ENCODE assay signal across 16 mouse cellular contexts in the genomic region with DNA sequence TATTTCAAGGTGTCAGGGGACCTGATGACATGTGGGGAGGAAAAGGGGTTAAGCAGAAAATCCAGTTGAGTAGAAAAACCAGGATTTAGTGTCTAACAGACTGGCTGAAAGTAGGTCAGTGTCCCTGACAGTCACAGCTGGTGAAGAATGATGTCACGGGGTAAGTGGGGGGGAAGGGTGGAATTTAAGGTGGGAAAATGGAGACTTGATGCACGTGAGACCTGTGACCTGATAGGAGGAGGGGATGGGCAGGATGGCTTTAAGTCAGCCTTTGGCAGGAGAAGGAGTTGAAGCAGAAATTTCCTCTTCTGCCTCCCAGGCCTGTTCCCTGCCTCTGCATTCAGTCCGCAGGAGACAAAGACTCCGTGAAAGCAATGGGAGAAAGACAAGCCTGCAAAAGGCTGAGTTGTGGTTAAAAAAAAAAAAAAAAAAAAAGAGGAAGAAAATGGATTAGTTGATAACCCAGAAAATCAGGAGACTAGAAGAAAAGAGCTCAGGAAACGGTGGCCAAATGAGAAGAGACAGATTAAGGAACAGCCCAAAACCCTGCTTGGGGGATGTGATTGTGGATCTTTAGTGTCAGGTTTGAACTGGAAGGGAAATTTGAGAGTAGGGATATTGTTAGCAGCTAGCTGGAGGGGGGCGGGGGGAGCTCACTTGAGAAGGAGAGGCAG. TPM values are rescaled to one million over a fixed set of nuclear protein-coding genes. Genes with fewer than 3 reads are reported as not detected.
DNase-seq lines count a peak whose midpoint lies in the region; ATAC-seq and TF ChIP-seq lines count a peak whose summit lies in the region.
"Had no signal": no experiment of that assay in that cellular context is flagged by ENCODE, and none has a peak within 500 bp of the region (broad histone marks: within the 10 kb centered on the region; RNA-seq: fewer than 3 reads in every experiment).

No protein-coding gene starts in this region.

- peak overlapping the region; percentile 89 for H3K27ac ChIP-seq in forebrain, embryonic 13.5 days
- no peak overlapping the region for H3K27ac ChIP-seq in forebrain, embryonic 11.5 days (ENCODE audit: low read depth, low read length)
- H3K27ac ChIP-seq in hindbrain, embryonic 16.5 days (ENCODE audit: low read depth, low read length), result peak overlapping the region; percentile 49
- H3K27ac ChIP-seq in midbrain, postnatal 0 days (ENCODE audit: low read depth, low read length), result peak overlapping the region; percentile 1; the same call in 1 of the 2 replicates
- H3K27ac ChIP-seq in kidney, embryonic 14.5 days (ENCODE audit: low read depth, low read length), result no peak overlapping the region
- H3K27ac ChIP-seq: stomach, postnatal 0 days had no signal

- no peak overlapping the region for H3K9ac ChIP-seq in forebrain, embryonic 13.5 days
- no peak overlapping the region; the same call in 1 of the 2 replicates for H3K9ac ChIP-seq in forebrain, embryonic 11.5 days (ENCODE audit: low read length)
- H3K9ac ChIP-seq in hindbrain, embryonic 16.5 days (ENCODE audit: low read depth, low read length), result no peak overlapping the region
- H3K9ac ChIP-seq in midbrain, postnatal 0 days (replicated peaks; ENCODE audit: low read length, poor library complexity, severe bottlenecking), result no peak overlapping the region
- no peak overlapping the region for H3K9ac ChIP-seq in kidney, embryonic 14.5 days (ENCODE audit: low read depth, low read length)
- H3K9ac ChIP-seq: embryonic facial prominence, embryonic 15.5 days; lung, embryonic 15.5 days had no signal

- DNase-seq in forebrain, embryonic 11.5 days (ENCODE audit: low spot score), result no peak
- peak; percentile 22 for DNase-seq in embryo, embryonic 9.5 days (ENCODE audit: extremely low spot score)
- peak; percentile 9 for DNase-seq in midbrain, postnatal 0 days (ENCODE audit: low spot score)
- DNase-seq in adipocyte (ENCODE audit: low spot score), result no peak
- DNase-seq: gastrocnemius, postnatal 14 days; heart, postnatal 36 days; kidney, postnatal 10 days; right cerebral cortex, postnatal 25 days had no signal

- H3K4me2 ChIP-seq in forebrain, embryonic 13.5 days, result no peak overlapping the region
- H3K4me2 ChIP-seq in forebrain, embryonic 11.5 days (ENCODE audit: low read depth, low read length, severe bottlenecking), result no peak overlapping the region
- no peak overlapping the region for H3K4me2 ChIP-seq in hindbrain, embryonic 16.5 days (ENCODE audit: low read length)
- H3K4me2 ChIP-seq in midbrain, postnatal 0 days (ENCODE audit: low read depth, low read length, poor library complexity, severe bottlenecking), result no peak overlapping the region
- H3K4me2 ChIP-seq in kidney, embryonic 14.5 days (replicated peaks; ENCODE audit: low read depth, low read length), result no peak overlapping the region
- H3K4me2 ChIP-seq: embryonic facial prominence, embryonic 15.5 days had no signal

- H3K9me3 ChIP-seq in forebrain, embryonic 13.5 days (replicated peaks), result no peaks in the 10 kb centered on the region
- no peaks in the 10 kb centered on the region for H3K9me3 ChIP-seq in forebrain, embryonic 11.5 days (ENCODE audit: control insufficient read depth, low read length)
- no peaks in the 10 kb centered on the region for H3K9me3 ChIP-seq in hindbrain, embryonic 16.5 days (ENCODE audit: control insufficient read depth, low read length)
- no peaks in the 10 kb centered on the region for H3K9me3 ChIP-seq in midbrain, postnatal 0 days (ENCODE audit: low read length)
- no peaks in the 10 kb centered on the region for H3K9me3 ChIP-seq in kidney, embryonic 14.5 days (ENCODE audit: control insufficient read depth, low read length)
- H3K9me3 ChIP-seq: embryonic facial prominence, embryonic 15.5 days; lung, embryonic 15.5 days had no signal

- H3K36me3 ChIP-seq in forebrain, embryonic 13.5 days (ENCODE audit: poor library complexity, severe bottlenecking), result no peaks in the 10 kb centered on the region
- H3K36me3 ChIP-seq in forebrain, embryonic 11.5 days (ENCODE audit: control insufficient read depth, insufficient read depth, low read length), result no peaks in the 10 kb centered on the region
- no peaks in the 10 kb centered on the region for H3K36me3 ChIP-seq in hindbrain, embryonic 16.5 days (ENCODE audit: control insufficient read depth, insufficient read depth, low read length)
- no peaks in the 10 kb centered on the region for H3K36me3 ChIP-seq in midbrain, postnatal 0 days (ENCODE audit: insufficient read depth, low read length)
- H3K36me3 ChIP-seq in kidney, embryonic 14.5 days (ENCODE audit: control insufficient read depth, insufficient read depth, low read length), result no peaks in the 10 kb centered on the region
- H3K36me3 ChIP-seq: embryonic facial prominence, embryonic 15.5 days; lung, embryonic 15.5 days had no signal

- 15% methylated on average over 6 of the region's 6 CpGs for WGBS in forebrain, embryonic 13.5 days
- WGBS in forebrain, embryonic 11.5 days, result 15% methylated on average over 6 of the region's 6 CpGs
- WGBS in hindbrain, embryonic 16.5 days, result 26% methylated on average over 6 of the region's 6 CpGs
- WGBS in midbrain, postnatal 0 days, result 27% methylated on average over 6 of the region's 6 CpGs
- WGBS in kidney, embryonic 14.5 days, result 49% methylated on average over 6 of the region's 6 CpGs

- H3K27me3 ChIP-seq in forebrain, embryonic 13.5 days, result no peaks in the 10 kb centered on the region
- no peaks in the 10 kb centered on the region for H3K27me3 ChIP-seq in forebrain, embryonic 11.5 days (ENCODE audit: control insufficient read depth, insufficient read depth, low read length)
- no peaks in the 10 kb centered on the region for H3K27me3 ChIP-seq in hindbrain, embryonic 16.5 days (replicated peaks; ENCODE audit: control insufficient read depth, insufficient read depth, low read length)
- no peaks in the 10 kb centered on the region for H3K27me3 ChIP-seq in midbrain, postnatal 0 days (ENCODE audit: insufficient read depth, low read length)
- no peaks in the 10 kb centered on the region for H3K27me3 ChIP-seq in kidney, embryonic 14.5 days (ENCODE audit: control insufficient read depth, insufficient read depth, low read length)

- H3K4me1 ChIP-seq in forebrain, embryonic 13.5 days, result peaks cover 44% of the 10 kb centered on the region
- H3K4me1 ChIP-seq in forebrain, embryonic 11.5 days (replicated peaks; ENCODE audit: control insufficient read depth, insufficient read depth, low read length), result peaks cover 12% of the 10 kb centered on the region
- peaks cover 15% of the 10 kb centered on the region for H3K4me1 ChIP-seq in hindbrain, embryonic 16.5 days (ENCODE audit: control insufficient read depth, insufficient read depth, low read depth, low read length)
- 0 out of 2 replicates have a peak, but pooled peaks cover 3% of the 10 kb centered on the region for H3K4me1 ChIP-seq in midbrain, postnatal 0 days (ENCODE audit: insufficient read depth, low read length)
- H3K4me1 ChIP-seq in kidney, embryonic 14.5 days (ENCODE audit: control insufficient read depth, insufficient read depth, low read length), result peaks cover 11% of the 10 kb centered on the region; the same call in 1 of the 2 replicates

- H3K4me3 ChIP-seq in forebrain, embryonic 13.5 days, result no peak overlapping the region
- no peak overlapping the region for H3K4me3 ChIP-seq in forebrain, embryonic 11.5 days (ENCODE audit: low read depth, low read length)
- no peak overlapping the region for H3K4me3 ChIP-seq in hindbrain, embryonic 16.5 days (ENCODE audit: low read length)
- H3K4me3 ChIP-seq in midbrain, postnatal 0 days (ENCODE audit: low read depth, low read length), result no peak overlapping the region
- H3K4me3 ChIP-seq in kidney, embryonic 14.5 days (ENCODE audit: low read length), result no peak overlapping the region
- H3K4me3 ChIP-seq: embryonic facial prominence, embryonic 15.5 days; lung, embryonic 15.5 days had no signal

- ATAC-seq in forebrain, embryonic 13.5 days, result no peak
- ATAC-seq in forebrain, embryonic 11.5 days (replicated peaks; ENCODE audit: low FRiP score), result no peak
- no peak for ATAC-seq in hindbrain, embryonic 16.5 days
- ATAC-seq in midbrain, postnatal 0 days (ENCODE audit: low FRiP score), result no peak
- no peak for ATAC-seq in megakaryocyte progenitor cell, adult 5-6 weeks (replicated peaks; ENCODE audit: poor library complexity)
- ATAC-seq in kidney, embryonic 14.5 days (ENCODE audit: low FRiP score, low TSS enrichment), result no peak

- no peak for TF ChIP-seq CTCF in midbrain, postnatal 0 days (IDR thresholded peaks at IDR 0.05)

RNA-seq across cellular contexts. Expression of a gene that starts 4.6 kb away (rescaled TPM):
- polyA plus RNA-seq in forebrain, embryonic 13.5 days (2015; fragmentation: Nextera tagmentation; extraction: Ambion mirVana), result 81.1 and 81.7 TPM in 2 replicates
- polyA plus RNA-seq in forebrain, embryonic 11.5 days (2014; fragmentation: Nextera tagmentation; extraction: Ambion mirVana), result 62.9 and 64.9 TPM in 2 replicates
- 105 and 116 TPM in 2 replicates for polyA plus RNA-seq in hindbrain, embryonic 16.5 days (2015; fragmentation: Nextera tagmentation; extraction: Ambion mirVana)
- 134 and 164 TPM in 2 replicates for total RNA-seq in midbrain, postnatal 0 days (2014; rRNA removed)
- 114 and 120 TPM in 2 replicates for polyA plus RNA-seq in midbrain, postnatal 0 days (2015; fragmentation: Nextera tagmentation; extraction: Ambion mirVana)
- not detected in 2 replicates for total RNA-seq in megakaryocyte progenitor cell, adult 5-6 weeks (2015)
- total RNA-seq in megakaryocyte progenitor cell, adult 5-6 weeks (2017), result not detected in 2 replicates
- polyA plus RNA-seq in kidney, embryonic 14.5 days (2014; fragmentation: Nextera tagmentation; extraction: Ambion mirVana), result 19.9 and 23.2 TPM in 2 replicates

RNA-seq across cellular contexts. Expression of a gene that starts 11.7 kb away (rescaled TPM):
- 1.0 and 1.2 TPM in 2 replicates for polyA plus RNA-seq in forebrain, embryonic 13.5 days (2015; fragmentation: Nextera tagmentation; extraction: Ambion mirVana)
- 0.77 and 1.3 TPM in 2 replicates for polyA plus RNA-seq in forebrain, embryonic 11.5 days (2014; fragmentation: Nextera tagmentation; extraction: Ambion mirVana)
- 3.6 and 3.9 TPM in 2 replicates for polyA plus RNA-seq in hindbrain, embryonic 16.5 days (2015; fragmentation: Nextera tagmentation; extraction: Ambion mirVana)
- 1.9 and 2.5 TPM in 2 replicates for total RNA-seq in midbrain, postnatal 0 days (2014; rRNA removed)
- 6.5 and 10.1 TPM in 2 replicates for polyA plus RNA-seq in midbrain, postnatal 0 days (2015; fragmentation: Nextera tagmentation; extraction: Ambion mirVana)
- total RNA-seq in megakaryocyte progenitor cell, adult 5-6 weeks (2015), result not detected in 2 replicates
- total RNA-seq in megakaryocyte progenitor cell, adult 5-6 weeks (2017), result not detected in 2 replicates
- 10.4 and 12.8 TPM in 2 replicates for polyA plus RNA-seq in kidney, embryonic 14.5 days (2014; fragmentation: Nextera tagmentation; extraction: Ambion mirVana)

RNA-seq across cellular contexts. Expression of a gene that starts 59.7 kb away (rescaled TPM):
- polyA plus RNA-seq in forebrain, embryonic 13.5 days (2015; fragmentation: Nextera tagmentation; extraction: Ambion mirVana), result 0.12 and 0.21 TPM in 2 replicates
- not detected in 2 replicates for polyA plus RNA-seq in forebrain, embryonic 11.5 days (2014; fragmentation: Nextera tagmentation; extraction: Ambion mirVana)
- 0.33 and 0.54 TPM in 2 replicates for polyA plus RNA-seq in hindbrain, embryonic 16.5 days (2015; fragmentation: Nextera tagmentation; extraction: Ambion mirVana)
- total RNA-seq in midbrain, postnatal 0 days (2014; rRNA removed), result 0.11 and 1.3 TPM in 2 replicates
- polyA plus RNA-seq in midbrain, postnatal 0 days (2015; fragmentation: Nextera tagmentation; extraction: Ambion mirVana), result 0.49 and 0.53 TPM in 2 replicates
- total RNA-seq in megakaryocyte progenitor cell, adult 5-6 weeks (2015), result not detected in 2 replicates
- not detected in 2 replicates for total RNA-seq in megakaryocyte progenitor cell, adult 5-6 weeks (2017)
- not detected in 2 replicates for polyA plus RNA-seq in kidney, embryonic 14.5 days (2014; fragmentation: Nextera tagmentation; extraction: Ambion mirVana)
- total RNA-seq: gastrocnemius, postnatal 14 days; heart, postnatal 36 days; left cerebral cortex, postnatal 25 days had no signal
- polyA plus RNA-seq: embryonic facial prominence, embryonic 15.5 days; lung, embryonic 15.5 days; stomach, postnatal 0 days had no signal

Comparison
In these comparisons a context has a peak if more than half of its experiments do, and no peak if none do; other contexts are left out.
1. H3K27ac ChIP-seq: peak in forebrain, embryonic 13.5 days (single experiment), hindbrain, embryonic 16.5 days (single experiment) and midbrain, postnatal 0 days (single experiment); none in forebrain, embryonic 11.5 days (single experiment) and kidney, embryonic 14.5 days (single experiment).
2. DNase-seq: peak in embryo, embryonic 9.5 days (single experiment) and midbrain, postnatal 0 days (single experiment); none in forebrain, embryonic 11.5 days (single experiment) and adipocyte (single experiment).